Comparison of ENCODE assay signal across 13 mouse cellular contexts in genomic region chr5:9131786-9132185, GRCm38 (mm10).
"Had no signal": no experiment of that assay in that cellular context is flagged by ENCODE, and none has a peak within 500 bp of the region (broad histone marks: within the 10 kb centered on the region; RNA-seq: fewer than 3 reads in every experiment).

No protein-coding gene starts in this region.

- ATAC-seq: midbrain, embryonic 13.5 days had no signal

- H3K9ac ChIP-seq: limb, embryonic 13.5 days; lung, embryonic 14.5 days; midbrain, embryonic 13.5 days; neural tube, embryonic 15.5 days; stomach, embryonic 15.5 days had no signal

- H3K9me3 ChIP-seq: limb, embryonic 13.5 days; midbrain, embryonic 13.5 days; neural tube, embryonic 15.5 days; stomach, embryonic 15.5 days had no signal

- H3K27me3 ChIP-seq: limb, embryonic 13.5 days; midbrain, embryonic 13.5 days; neural tube, embryonic 15.5 days; stomach, embryonic 15.5 days had no signal

- H3K4me3 ChIP-seq: limb, embryonic 13.5 days; midbrain, embryonic 13.5 days; myocyte; neural tube, embryonic 15.5 days; stomach, embryonic 15.5 days had no signal

- H3K4me2 ChIP-seq: limb, embryonic 13.5 days; lung, embryonic 14.5 days; midbrain, embryonic 13.5 days; neural tube, embryonic 15.5 days; stomach, embryonic 15.5 days had no signal

- DNase-seq: kidney, postnatal 10 days; kidney, postnatal 4 days; left cerebral cortex, postnatal 4 days; lung, embryonic 14.5 days; lung, postnatal 14 days; thymus, adult 2 months; thymus, postnatal 25 days had no signal

- H3K27ac ChIP-seq: limb, embryonic 13.5 days; macrophage; midbrain, embryonic 13.5 days; neural tube, embryonic 15.5 days; stomach, embryonic 15.5 days had no signal

- H3K4me1 ChIP-seq: limb, embryonic 13.5 days; midbrain, embryonic 13.5 days; neural tube, embryonic 15.5 days; stomach, embryonic 15.5 days had no signal
